Mouse (Mus musculus) neural tube, embryonic 12.5 days (tissue): ENCODE measurements at regions not wholly inside any gene's neighbourhood (a gene's known extent, or its start where the extent isn't known, plus 50 kb on each side); places are given as distances from the start of the nearest gene placed in this dataset.
A peak's percentile ranks its signal among the peaks of the same experiment; 100 is the strongest.

Experiments used
- ATAC-seq: fragments of 200-750 bp; cut with Nextera tagmentation; 2 replicates; pipeline ENCODE4 v1.8.0; 2017; ENCODE audit warnings: low read depth, mild to moderate bottlenecking, moderate TSS enrichment, moderate library complexity; ENCODE audit not compliant: low FRiP score
- H3K27ac ChIP-seq: fragments of 300-500 bp; sonication (generic); 2 replicates; pipeline ENCODE4 v1.5.1; 2016
- H3K27me3 ChIP-seq: fragments of 300-500 bp; sonication (generic); replicated peaks from 2 replicates; pipeline ENCODE4 v1.6.1; 2016; ENCODE audit warnings: mild to moderate bottlenecking
- H3K36me3 ChIP-seq: fragments of 300-500 bp; sonication (generic); 2 replicates; pipeline ENCODE4 v1.6.1; 2016; ENCODE audit warnings: mild to moderate bottlenecking
- H3K4me1 ChIP-seq: fragments of 300-500 bp; sonication (generic); 2 replicates; pipeline ENCODE4 v1.6.1; 2016
- H3K4me2 ChIP-seq: fragments of 300-500 bp; sonication (generic); replicated peaks from 2 replicates; pipeline ENCODE4 v1.6.1; 2016; ENCODE audit warnings: mild to moderate bottlenecking
- H3K4me3 ChIP-seq: fragments of 300-500 bp; sonication (generic); 2 replicates; pipeline ENCODE4 v1.5.1; 2016
- H3K9ac ChIP-seq: fragments of 300-500 bp; sonication (generic); 2 replicates; pipeline ENCODE4 v1.6.1; 2016; ENCODE audit warnings: mild to moderate bottlenecking
- H3K9me3 ChIP-seq: fragments of 300-500 bp; sonication (generic); 2 replicates; pipeline ENCODE4 v1.6.1; 2016; ENCODE audit warnings: mild to moderate bottlenecking
- WGBS: fragments of 180-500 bp; shearing (Covaris S2); methylation state at CpG from one replicate; pipeline ENCODE4 v1.1.7; 2016; 5-methylcytosine and 5-hydroxymethylcytosine counted together

- no peak overlapping the region for H3K27ac ChIP-seq
- no peak overlapping the region for H3K4me3 ChIP-seq
- H3K36me3 ChIP-seq = no peaks in the 10 kb centered on the region
- no peak overlapping the region for H3K4me2 ChIP-seq
- H3K4me1 ChIP-seq = no peaks in the 10 kb centered on the region; the same call in 1 of the 2 replicates
- no peaks in the 10 kb centered on the region for H3K27me3 ChIP-seq
- H3K9me3 ChIP-seq = no peaks in the 10 kb centered on the region
- 78% methylated on average over 5 of the region's 5 CpGs for WGBS
- ATAC-seq = no peak
- H3K9ac ChIP-seq = no peak overlapping the region
Measured at GRCm38 (mm10) chr5:148633999-148634398, 81.4 kb upstream of the Ubl3 start.

- Histone ChIP-seq H3K4me2 (no peak overlapping the region), H3K4me3 (no peak overlapping the region), H3K9ac (no peak overlapping the region), H3K9me3 (no peaks in the 10 kb centered on the region), H3K4me1 (no peaks in the 10 kb centered on the region; the same call in 1 of the 2 replicates), H3K36me3 (no peaks in the 10 kb centered on the region), H3K27ac (no peak overlapping the region), H3K27me3 (no peaks in the 10 kb centered on the region)
- WGBS = 90% methylated on average over 6 of the region's 6 CpGs
- ATAC-seq = no peak
Measured at GRCm38 (mm10) chr5:148633331-148633730, 80.7 kb upstream of the Ubl3 start.

GRCm38 (mm10) chr5:148632516-148633170, 80.1 kb upstream of the Ubl3 start:
- no peaks in the 10 kb centered on the region for H3K27me3 ChIP-seq
- no peaks in the 10 kb centered on the region for H3K36me3 ChIP-seq
- no peak overlapping the region for H3K4me3 ChIP-seq
- no peak overlapping the region for H3K4me2 ChIP-seq
- no peak overlapping the region for H3K9ac ChIP-seq
- H3K9me3 ChIP-seq = no peaks in the 10 kb centered on the region
- H3K27ac ChIP-seq = no peak overlapping the region
- no peaks in the 10 kb centered on the region; the same call in 1 of the 2 replicates for H3K4me1 ChIP-seq
- WGBS = 79% methylated on average over 11 of the region's 11 CpGs
- ATAC-seq = no peak

GRCm38 (mm10) chr5:148631566-148631965, 79.0 kb upstream of the Ubl3 start:
- no peak overlapping the region for H3K9ac ChIP-seq
- no peak overlapping the region for H3K27ac ChIP-seq
- H3K4me2 ChIP-seq = no peak overlapping the region
- WGBS = 88% methylated on average over 5 of the region's 5 CpGs
- ATAC-seq = no peak
- no peak overlapping the region for H3K4me3 ChIP-seq
- no peaks in the 10 kb centered on the region for H3K9me3 ChIP-seq
- H3K4me1 ChIP-seq = no peaks in the 10 kb centered on the region; the same call in 1 of the 2 replicates
- H3K36me3 ChIP-seq = no peaks in the 10 kb centered on the region
- no peaks in the 10 kb centered on the region for H3K27me3 ChIP-seq

- no peak overlapping the region for H3K9ac ChIP-seq
- 93% methylated on average over 5 of the region's 5 CpGs for WGBS
- no peak for ATAC-seq
Measured at GRCm38 (mm10) chr5:148626014-148626413, 73.4 kb upstream of the Ubl3 start.

GRCm38 (mm10) chr5:148624649-148625405, 72.2 kb upstream of the Ubl3 start:
- no peak overlapping the region for H3K9ac ChIP-seq
- ATAC-seq = peak; percentile 65
- no peak overlapping the region for H3K4me3 ChIP-seq
- H3K9me3 ChIP-seq = no peaks in the 10 kb centered on the region
- no peaks in the 10 kb centered on the region for H3K27me3 ChIP-seq
- peaks cover 7% of the 10 kb centered on the region; the same call in 1 of the 2 replicates for H3K4me1 ChIP-seq
- H3K27ac ChIP-seq = 0 out of 2 replicates have a peak overlapping the region, but pooled peaks have one; percentile 27
- no peak overlapping the region for H3K4me2 ChIP-seq
- WGBS = 52% methylated on average over 21 of the region's 21 CpGs
- no peaks in the 10 kb centered on the region for H3K36me3 ChIP-seq

More at GRCm38 (mm10) chr5:148626014-148626413, 73.4 kb upstream of the Ubl3 start:
- H3K4me3 ChIP-seq = no peak overlapping the region
- H3K36me3 ChIP-seq = no peaks in the 10 kb centered on the region
- no peak overlapping the region for H3K27ac ChIP-seq
- H3K27me3 ChIP-seq = no peaks in the 10 kb centered on the region
- H3K4me1 ChIP-seq = peaks cover 7% of the 10 kb centered on the region; the same call in 1 of the 2 replicates
- no peaks in the 10 kb centered on the region for H3K9me3 ChIP-seq
- H3K4me2 ChIP-seq = no peak overlapping the region

GRCm38 (mm10) chr5:148620895-148621786, 68.6 kb upstream of the Ubl3 start:
- no peak overlapping the region for H3K4me2 ChIP-seq
- WGBS = 54% methylated on average over 10 of the region's 10 CpGs
- ATAC-seq = no peak

GRCm38 (mm10) chr5:148619917-148620316, 67.3 kb upstream of the Ubl3 start:
- Histone ChIP-seq H3K9me3 (no peaks in the 10 kb centered on the region; the same call in 1 of the 2 replicates), H3K27me3 (no peaks in the 10 kb centered on the region), H3K9ac (no peak overlapping the region), H3K4me1 (peaks cover 8% of the 10 kb centered on the region; the same call in 1 of the 2 replicates), H3K36me3 (no peaks in the 10 kb centered on the region), H3K4me2 (no peak overlapping the region), H3K4me3 (no peak overlapping the region), H3K27ac (no peak overlapping the region)
- 96% methylated on average over 2 of the region's 2 CpGs for WGBS
- no peak for ATAC-seq

More at GRCm38 (mm10) chr5:148620895-148621786, 68.6 kb upstream of the Ubl3 start:
- no peaks in the 10 kb centered on the region; the same call in 1 of the 2 replicates for H3K9me3 ChIP-seq
- H3K9ac ChIP-seq = no peak overlapping the region
- peaks cover 10% of the 10 kb centered on the region; the same call in 1 of the 2 replicates for H3K4me1 ChIP-seq
- no peaks in the 10 kb centered on the region for H3K36me3 ChIP-seq
- no peak overlapping the region for H3K27ac ChIP-seq
- no peaks in the 10 kb centered on the region for H3K27me3 ChIP-seq
- H3K4me3 ChIP-seq = no peak overlapping the region

GRCm38 (mm10) chr5:148616426-148616825, 63.8 kb upstream of the Ubl3 start:
- no peaks in the 10 kb centered on the region; the same call in 1 of the 2 replicates for H3K9me3 ChIP-seq
- H3K9ac ChIP-seq = no peak overlapping the region
- H3K4me1 ChIP-seq = peaks cover 8% of the 10 kb centered on the region; the same call in 1 of the 2 replicates
- WGBS = 81% methylated on average over 3 of the region's 3 CpGs
- no peak; the same call in 1 of the 2 replicates for ATAC-seq
- H3K36me3 ChIP-seq = no peaks in the 10 kb centered on the region
- no peak overlapping the region for H3K27ac ChIP-seq
- H3K4me3 ChIP-seq = no peak overlapping the region
- no peaks in the 10 kb centered on the region for H3K27me3 ChIP-seq
- no peak overlapping the region for H3K4me2 ChIP-seq

GRCm38 (mm10) chr5:148615706-148616366, 63.2 kb upstream of the Ubl3 start:
- ATAC-seq = peak; percentile 73
- Histone ChIP-seq H3K9ac (no peak overlapping the region), H3K9me3 (no peaks in the 10 kb centered on the region; the same call in 1 of the 2 replicates), H3K27me3 (no peaks in the 10 kb centered on the region), H3K4me3 (no peak overlapping the region), H3K27ac (peak overlapping the region; percentile 37), H3K36me3 (no peaks in the 10 kb centered on the region), H3K4me2 (no peak overlapping the region), H3K4me1 (peaks cover 8% of the 10 kb centered on the region; the same call in 1 of the 2 replicates)
- WGBS = 40% methylated on average over 10 of the region's 10 CpGs

- no peak for ATAC-seq
- Histone ChIP-seq H3K36me3 (no peaks in the 10 kb centered on the region), H3K27ac (no peak overlapping the region), H3K9ac (no peak overlapping the region), H3K4me2 (no peak overlapping the region), H3K4me1 (peaks cover 8% of the 10 kb centered on the region; the same call in 1 of the 2 replicates), H3K4me3 (no peak overlapping the region), H3K9me3 (no peaks in the 10 kb centered on the region; the same call in 1 of the 2 replicates), H3K27me3 (no peaks in the 10 kb centered on the region)
- WGBS = 91% methylated on average over 14 of the region's 14 CpGs
Measured at GRCm38 (mm10) chr5:148615117-148615516, 62.5 kb upstream of the Ubl3 start.
